21 mouse cellular contexts compared by ENCODE assay signal in the genomic region with DNA sequence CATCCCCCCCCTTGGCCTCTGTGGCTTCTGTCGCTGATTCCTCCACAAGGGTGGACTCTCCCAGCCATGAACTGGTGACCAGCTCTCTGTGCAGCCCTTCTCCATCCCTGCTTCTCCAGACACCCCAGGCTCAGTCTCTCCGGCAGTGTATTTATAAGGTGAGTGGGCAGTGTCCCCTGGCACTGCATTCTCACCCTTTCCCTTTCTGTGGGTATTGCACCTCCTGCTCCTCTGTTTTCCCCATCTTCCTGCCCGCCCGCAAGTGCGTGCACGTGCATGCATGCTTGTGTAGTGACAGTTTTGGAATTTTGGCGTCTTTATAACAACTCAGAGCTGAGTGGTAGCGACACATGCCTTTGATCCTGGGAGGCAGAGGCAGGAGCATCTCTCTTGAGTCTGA. TPM values are rescaled to one million over a fixed set of nuclear protein-coding genes. Genes with fewer than 3 reads are reported as not detected.
DNase-seq lines count a peak whose midpoint lies in the region; ATAC-seq lines count a peak whose summit lies in the region.
"Had no signal": no experiment of that assay in that cellular context is flagged by ENCODE, and none has a peak within 500 bp of the region (broad histone marks: within the 10 kb centered on the region; RNA-seq: fewer than 3 reads in every experiment).

No protein-coding gene starts in this region.

- DNase-seq in cerebellum, adult 11 months = peak; percentile 22
- no peak for DNase-seq in cerebellum, postnatal 14 days
- no peak for DNase-seq in heart, postnatal 14 days
- no peak for DNase-seq in embryonic facial prominence, embryonic 10.5 days (ENCODE audit: low spot score)
- no peak for DNase-seq in frontal cortex, adult 2 months (ENCODE audit: extremely low spot score in 1 of 2, low spot score in 1 of 2)
- DNase-seq: adrenal gland, postnatal 14 days; embryo, embryonic 11 days; heart, adult 18-20 months; kidney, postnatal 4 days; lung, adult 2 months; right cerebral cortex, postnatal 4 days had no signal

- H3K4me1 ChIP-seq in heart, embryonic 11.5 days (ENCODE audit: control insufficient read depth, insufficient read depth, low read length) = peaks cover 24% of the 10 kb centered on the region
- H3K4me1 ChIP-seq in megakaryocyte, embryonic 14.5 days = peaks cover 84% of the 10 kb centered on the region
- peaks cover 70% of the 10 kb centered on the region for H3K4me1 ChIP-seq in embryonic facial prominence, embryonic 10.5 days

- no peaks in the 10 kb centered on the region for H3K9me3 ChIP-seq in heart, embryonic 11.5 days (replicated peaks; ENCODE audit: control insufficient read depth, low read length)
- H3K9me3 ChIP-seq in megakaryocyte, embryonic 14.5 days = 0 out of 2 replicates have a peak, but pooled peaks cover 5% of the 10 kb centered on the region
- no peaks in the 10 kb centered on the region for H3K9me3 ChIP-seq in embryonic facial prominence, embryonic 10.5 days
- H3K9me3 ChIP-seq: embryonic facial prominence, embryonic 15.5 days; kidney, embryonic 15.5 days; limb, embryonic 12.5 days; neural tube, embryonic 12.5 days had no signal

- H3K36me3 ChIP-seq in heart, embryonic 11.5 days (ENCODE audit: control insufficient read depth, insufficient read depth, low read length) = peaks cover 31% of the 10 kb centered on the region
- H3K36me3 ChIP-seq in megakaryocyte, embryonic 14.5 days (replicated peaks; ENCODE audit: low read length) = peaks cover 69% of the 10 kb centered on the region
- peaks cover 69% of the 10 kb centered on the region for H3K36me3 ChIP-seq in embryonic facial prominence, embryonic 10.5 days (replicated peaks)

- ATAC-seq in heart, embryonic 11.5 days (replicated peaks; ENCODE audit: insufficient number of reproducible peaks, low FRiP score, low TSS enrichment) = no peak
- no peak for ATAC-seq in megakaryocyte, adult 5-6 weeks (ENCODE audit: poor library complexity, severe bottlenecking)
- ATAC-seq: activated CD4-positive, CD25-positive, alpha-beta regulatory T cell, adult 4 months; inflammation-experienced regulatory T-cells, adult 6 months had no signal

- H3K27me3 ChIP-seq in heart, embryonic 11.5 days (ENCODE audit: control insufficient read depth, insufficient read depth, low read length) = peaks cover 3% of the 10 kb centered on the region; the same call in 1 of the 2 replicates
- no peaks in the 10 kb centered on the region for H3K27me3 ChIP-seq in megakaryocyte, embryonic 14.5 days (replicated peaks)
- peaks cover 10% of the 10 kb centered on the region; the same call in 1 of the 2 replicates for H3K27me3 ChIP-seq in embryonic facial prominence, embryonic 10.5 days (replicated peaks; ENCODE audit: low read depth, poor library complexity, severe bottlenecking)
- H3K27me3 ChIP-seq: embryonic facial prominence, embryonic 15.5 days; kidney, embryonic 15.5 days; limb, embryonic 12.5 days; neural tube, embryonic 12.5 days had no signal

- H3K4me2 ChIP-seq in heart, embryonic 11.5 days = no peak overlapping the region
- H3K4me2 ChIP-seq: embryonic facial prominence, embryonic 15.5 days; kidney, embryonic 15.5 days; limb, embryonic 12.5 days; neural tube, embryonic 12.5 days had no signal

- H3K27ac ChIP-seq in heart, embryonic 11.5 days (ENCODE audit: low read depth, low read length) = peak overlapping the region; percentile 0; the same call in 1 of the 2 replicates
- no peak overlapping the region for H3K27ac ChIP-seq in embryonic facial prominence, embryonic 10.5 days (replicated peaks)
- H3K27ac ChIP-seq: embryonic facial prominence, embryonic 15.5 days; kidney, embryonic 15.5 days; limb, embryonic 12.5 days; neural tube, embryonic 12.5 days had no signal

- intact Hi-C loops in heart, postnatal 14 days (cut with DNase I) = no loop called here

- WGBS in heart, embryonic 11.5 days (ENCODE audit: insufficient replicate concordance) = 94% methylated on average over 8 of the region's 8 CpGs
- WGBS in embryonic facial prominence, embryonic 10.5 days = 94% methylated on average over 8 of the region's 8 CpGs

- no peak overlapping the region for H3K4me3 ChIP-seq in heart, embryonic 11.5 days (ENCODE audit: low read depth, low read length)
- peak overlapping the region; percentile 18 for H3K4me3 ChIP-seq in megakaryocyte, embryonic 14.5 days (replicated peaks)
- H3K4me3 ChIP-seq in embryonic facial prominence, embryonic 10.5 days = peak overlapping the region; percentile 73; the same call in 1 of the 2 replicates
- H3K4me3 ChIP-seq: embryonic facial prominence, embryonic 15.5 days; kidney, embryonic 15.5 days; limb, embryonic 12.5 days; neural tube, embryonic 12.5 days had no signal

- H3K9ac ChIP-seq in heart, embryonic 11.5 days (ENCODE audit: low read depth, low read length) = no peak overlapping the region
- H3K9ac ChIP-seq: embryonic facial prominence, embryonic 15.5 days; kidney, embryonic 15.5 days; limb, embryonic 12.5 days; neural tube, embryonic 12.5 days had no signal

RNA-seq across cellular contexts. Expression of gene Tapbp, which starts 1.8 kb away (rescaled TPM):
- 22.0 and 23.4 TPM in 2 replicates for polyA plus RNA-seq in heart, embryonic 11.5 days (2014; fragmentation: Nextera tagmentation; extraction: Ambion mirVana)
- total RNA-seq in heart, postnatal 14 days (2021) = 100 to 1,000 TPM in 1 of 2 experiments, 10 to 100 TPM in 1; 92.8 to 100 TPM
- 362 and 606 TPM in 2 replicates for polyA plus RNA-seq in megakaryocyte, embryonic 14.5 days (2012; ENCODE audit: insufficient read depth, low replicate concordance)
- total RNA-seq in megakaryocyte, adult 5-6 weeks (2015) = 99.7 and 105 TPM in 2 replicates
- total RNA-seq in megakaryocyte, adult 5-6 weeks (2017) = 88.9 and 93.3 TPM in 2 replicates
- polyA plus RNA-seq in embryonic facial prominence, embryonic 10.5 days (2016; fragmentation: Nextera tagmentation; extraction: Ambion mirVana) = 9.9 and 11.8 TPM in 2 replicates
- 25.4 and 28.5 TPM in 2 replicates for polyA plus RNA-seq in frontal cortex, adult 2 months (2012; rRNA removed)

RNA-seq across cellular contexts. Expression of gene Zbtb22, which starts 1.8 kb away (rescaled TPM):
- polyA plus RNA-seq in heart, embryonic 11.5 days (2014; fragmentation: Nextera tagmentation; extraction: Ambion mirVana) = 7.2 and 7.8 TPM in 2 replicates
- 10 to 100 TPM; 16.8 to 20.3 TPM for total RNA-seq in heart, postnatal 14 days (2021)
- polyA plus RNA-seq in megakaryocyte, embryonic 14.5 days (2012; ENCODE audit: insufficient read depth, low replicate concordance) = 45.3 and 51.7 TPM in 2 replicates
- total RNA-seq in megakaryocyte, adult 5-6 weeks (2015) = 13.7 and 14.0 TPM in 2 replicates
- 22.0 and 25.8 TPM in 2 replicates for total RNA-seq in megakaryocyte, adult 5-6 weeks (2017)
- 19.6 and 21.1 TPM in 2 replicates for polyA plus RNA-seq in embryonic facial prominence, embryonic 10.5 days (2016; fragmentation: Nextera tagmentation; extraction: Ambion mirVana)
- 29.9 and 33.4 TPM in 2 replicates for polyA plus RNA-seq in frontal cortex, adult 2 months (2012; rRNA removed)

RNA-seq across cellular contexts. Expression of gene Daxx, which starts 4.7 kb away (rescaled TPM):
- 26.4 and 37.0 TPM in 2 replicates for polyA plus RNA-seq in heart, embryonic 11.5 days (2014; fragmentation: Nextera tagmentation; extraction: Ambion mirVana)
- 10 to 100 TPM; 11.3 to 13.7 TPM for total RNA-seq in heart, postnatal 14 days (2021)
- 11.0 and 20.0 TPM in 2 replicates for polyA plus RNA-seq in megakaryocyte, embryonic 14.5 days (2012; ENCODE audit: insufficient read depth, low replicate concordance)
- 42.1 and 49.7 TPM in 2 replicates for total RNA-seq in megakaryocyte, adult 5-6 weeks (2015)
- 39.3 and 63.3 TPM in 2 replicates for total RNA-seq in megakaryocyte, adult 5-6 weeks (2017)
- 80.0 and 84.9 TPM in 2 replicates for polyA plus RNA-seq in embryonic facial prominence, embryonic 10.5 days (2016; fragmentation: Nextera tagmentation; extraction: Ambion mirVana)
- 26.4 and 27.2 TPM in 2 replicates for polyA plus RNA-seq in frontal cortex, adult 2 months (2012; rRNA removed)

RNA-seq across cellular contexts. Expression of gene Platr17, which starts 9.0 kb away (rescaled TPM):
- not detected in 2 replicates for polyA plus RNA-seq in heart, embryonic 11.5 days (2014; fragmentation: Nextera tagmentation; extraction: Ambion mirVana)
- total RNA-seq in heart, postnatal 14 days (2021) = not detected
- polyA plus RNA-seq in megakaryocyte, embryonic 14.5 days (2012; ENCODE audit: insufficient read depth, low replicate concordance) = not detected in 2 replicates
- 4.9 and 9.8 TPM in 2 replicates for total RNA-seq in megakaryocyte, adult 5-6 weeks (2015)
- total RNA-seq in megakaryocyte, adult 5-6 weeks (2017) = 2.6 and 5.9 TPM in 2 replicates
- polyA plus RNA-seq in embryonic facial prominence, embryonic 10.5 days (2016; fragmentation: Nextera tagmentation; extraction: Ambion mirVana) = 0.27 and 0.45 TPM in 2 replicates
- polyA plus RNA-seq in frontal cortex, adult 2 months (2012; rRNA removed) = 1.3 and 1.5 TPM in 2 replicates
- total RNA-seq: adrenal gland, postnatal 14 days; gastrocnemius, adult 8-10 months; heart, adult 18-20 months had no signal
- polyA plus RNA-seq: neural tube, embryonic 12.5 days had no signal

RNA-seq across cellular contexts. Expression of gene Rgl2, which starts 15.4 kb away (rescaled TPM):
- 25.8 and 27.8 TPM in 2 replicates for polyA plus RNA-seq in heart, embryonic 11.5 days (2014; fragmentation: Nextera tagmentation; extraction: Ambion mirVana)
- 10 to 100 TPM; 54.7 to 58.6 TPM for total RNA-seq in heart, postnatal 14 days (2021)
- 90.4 and 221 TPM in 2 replicates for polyA plus RNA-seq in megakaryocyte, embryonic 14.5 days (2012; ENCODE audit: insufficient read depth, low replicate concordance)
- total RNA-seq in megakaryocyte, adult 5-6 weeks (2015) = 33.6 and 38.2 TPM in 2 replicates
- 51.8 and 58.3 TPM in 2 replicates for total RNA-seq in megakaryocyte, adult 5-6 weeks (2017)
- 40.2 and 41.0 TPM in 2 replicates for polyA plus RNA-seq in embryonic facial prominence, embryonic 10.5 days (2016; fragmentation: Nextera tagmentation; extraction: Ambion mirVana)
- polyA plus RNA-seq in frontal cortex, adult 2 months (2012; rRNA removed) = 154 and 161 TPM in 2 replicates

Comparison
In these comparisons a context has a peak if more than half of its experiments do, and no peak if none do; other contexts are left out.
1. RNA of gene Tapbp, which starts 1.8 kb away (polyA plus RNA-seq): 362 to 606 TPM in megakaryocyte, embryonic 14.5 days; 25.4 to 28.5 TPM in frontal cortex, adult 2 months, 22.0 to 23.4 TPM in heart, embryonic 11.5 days and 9.9 to 11.8 TPM in embryonic facial prominence, embryonic 10.5 days; every median in the first group is over 10 times any median in the second.